Comparison of ENCODE assay signal across 18 mouse cellular contexts in genomic region chr4:89909622-89910021, GRCm38 (mm10).
DNase-seq lines count a peak whose midpoint lies in the region; TF ChIP-seq lines count a peak whose summit lies in the region.
"Had no signal": no experiment of that assay in that cellular context is flagged by ENCODE, and none has a peak within 500 bp of the region (broad histone marks: within the 10 kb centered on the region; RNA-seq: fewer than 3 reads in every experiment).

No protein-coding gene starts in this region.

- H3K27ac ChIP-seq in CH12.LX (ENCODE audit: insufficient read depth, low read depth): no peak overlapping the region
- no peak overlapping the region for H3K27ac ChIP-seq in ES-E14 (ENCODE audit: insufficient read depth, low read depth, low read length, poor library complexity, severe bottlenecking)

- no peak for TF ChIP-seq RAD21 in CH12.LX (IDR thresholded peaks at IDR 0.05; ENCODE audit: low read depth, low read length)

- TF ChIP-seq CTCF in CH12.LX (conservative IDR thresholded peaks at IDR 0.05 in 1 of 2, IDR thresholded peaks at IDR 0.05 in 1 of 2; ENCODE audit: low read depth in 2 of 2, low read length in 2 of 2): no peak

- H3K27me3 ChIP-seq in CH12.LX (replicated peaks): no peaks in the 10 kb centered on the region
- H3K27me3 ChIP-seq: Patski had no signal

- H3K4me2 ChIP-seq in CH12.LX (ENCODE audit: insufficient read depth, low read depth, poor library complexity, severe bottlenecking): no peak overlapping the region

- no peak for TF ChIP-seq EP300 in CH12.LX (IDR thresholded peaks at IDR 0.05; ENCODE audit: low read length)

- dilution Hi-C loops in CH12.LX (cut with MboI; ENCODE audit: extremely low pct_ligation_motif_present, extremely low pct_unique_long_range_greater_than_20kb, low sequenced_read_pairs): no loop called here

- no peak overlapping the region for H3K9ac ChIP-seq in CH12.LX (ENCODE audit: insufficient read depth, low read depth)
- H3K9ac ChIP-seq in ES-E14 (ENCODE audit: insufficient read depth, low read depth, low read length, poor library complexity, severe bottlenecking): no peak overlapping the region

- TF ChIP-seq POLR2A in CH12.LX (IDR thresholded peaks at IDR 0.05; ENCODE audit: low read depth, low read length): no peak

- H3K4me1 ChIP-seq in CH12.LX (ENCODE audit: control insufficient read depth in 1 of 2, insufficient read depth in 2 of 2) (peaks cover 0 to 4% of the 10 kb centered on the region in 2 experiments; a peak in 1 of 4 replicates), ES-E14 (ENCODE audit: control insufficient read depth in 2 of 2, insufficient read depth in 2 of 2, low read length in 2 of 2, poor library complexity in 1 of 2) (no peaks in the 10 kb centered on the region)

- in situ Hi-C loops in CH12.LX (cut with MboI; ENCODE audit: low pct_ligation_motif_present, low pct_unique_long_range_greater_than_20kb, low sequenced_read_pairs): no loop called here
- in situ Hi-C loops in ES-E14 (cut with MboI; ENCODE audit: low sequenced_read_pairs in 2 of 2, unreplicated experiment in 2 of 2): no loop called here

- no peaks in the 10 kb centered on the region for H3K9me3 ChIP-seq in CH12.LX (replicated peaks; ENCODE audit: low read length)
- H3K9me3 ChIP-seq in ES-E14 (ENCODE audit: control insufficient read depth, insufficient read depth, low read depth, low read length): no peaks in the 10 kb centered on the region

- no peaks in the 10 kb centered on the region for H3K36me3 ChIP-seq in CH12.LX (replicated peaks in 1 of 2; ENCODE audit: control insufficient read depth in 1 of 2, insufficient read depth in 1 of 2, low read length in 1 of 2)
- H3K36me3 ChIP-seq in ES-E14 (ENCODE audit: control insufficient read depth, insufficient read depth, low read length, poor library complexity, severe bottlenecking): no peaks in the 10 kb centered on the region
- H3K36me3 ChIP-seq: G1E had no signal

- H3K79me2 ChIP-seq in CH12.LX (replicated peaks; ENCODE audit: control insufficient read depth, extremely low read depth, insufficient read depth, poor library complexity, severe bottlenecking): no peaks in the 10 kb centered on the region

- no peak for DNase-seq in CH12.LX (ENCODE audit: extremely low read depth)
- DNase-seq in ES-E14 (ENCODE audit: low read depth, low spot score): no peak
- no peak for DNase-seq in lung, postnatal 14 days
- DNase-seq in cerebellum, adult 8-10 months: no peak
- DNase-seq: adrenal gland, adult 2 months; adrenal gland, adult 8-10 months; adrenal gland, postnatal 10 days; adrenal gland, postnatal 14 days; adrenal gland, postnatal 25 days; adrenal gland, postnatal 36 days; B cell, adult 2 months; cerebellum, adult 11 months; cerebellum, adult 11-12 months; cerebellum, adult 18-20 months; cerebellum, adult 2 months; cerebellum, adult 9-10 months had no signal

- no peak overlapping the region for H3K4me3 ChIP-seq in CH12.LX (replicated peaks in 1 of 3; ENCODE audit: low read depth in 2 of 3, low read length in 2 of 3, poor library complexity in 1 of 3)
- no peak overlapping the region for H3K4me3 ChIP-seq in ES-E14 (ENCODE audit: insufficient read depth in 1 of 2, low read depth in 1 of 2, low read length in 2 of 2, poor library complexity in 1 of 2, severe bottlenecking in 1 of 2)

TF ChIP-seq in CH12.LX, 34 proteins besides CTCF, POLR2A, EP300 and RAD21:
- TF ChIP-seq KAT2A (IDR thresholded peaks at IDR 0.05; ENCODE audit: insufficient replicate concordance, low read length): no peak
- peak; percentile 74 for TF ChIP-seq MAFK (IDR thresholded peaks at IDR 0.05; ENCODE audit: insufficient replicate concordance, low read length)
- no peak for TF ChIP-seq CHD1 (IDR thresholded peaks at IDR 0.05; ENCODE audit: low read depth, low read length)

TF ChIP-seq in ES-E14, 5 proteins besides CTCF, POLR2A, EP300 and RAD21:
- TF ChIP-seq MAFK (IDR thresholded peaks at IDR 0.05; ENCODE audit: insufficient read depth, low read depth, low read length) (peak; percentile 78), CHD2 (IDR thresholded peaks at IDR 0.05; ENCODE audit: low read depth, low read length) (no peak), ZNF384 (IDR thresholded peaks at IDR 0.05; ENCODE audit: low read depth, low read length) (no peak)
